Mouse (Mus musculus) left cerebral cortex, postnatal 36 days (tissue): Measurements from ENCODE around the gene Zfp64. TPM values are rescaled to one million over a fixed set of nuclear protein-coding genes. Genes with fewer than 3 reads are reported as not detected.

Source experiments
- DNase-seq, 2 experiments: peaks; one replicate each; pipeline ENCODE4 v3.0.0; 2021 to 2022; ENCODE audit warnings: low spot score in 2 of 2, mixed read lengths in 1 of 2
- intact Hi-C: fragments of 180-260 bp; cut with DNase I; formaldehyde crosslinking; loops from one replicate; pipeline ENCODE4 v1.15.1; 2025
- total RNA-seq, 2 experiments: library from RNA; stranded (reverse); gene quantifications; 2 replicates each; pipeline ENCODE4 v1.2.3; 2021

Gene Zfp64
- total RNA-seq = 10 to 100 TPM; 15.9 to 17.9 TPM

- peak; percentile 85 for DNase-seq
- intact Hi-C loops = no loop called here
These were observed at the start of gene Zfp64 for GRCm38 (mm10) chr2:168954835-168955716. TSS of gene Zfp64 (minus strand) at chr2:168955587.

- DNase-seq = no peak
- intact Hi-C loops = loop anchor here (5.0 to 10.0 kb wide), 2 partner anchors 852 to 1109 kb away; no protein-coding TSS in a partner anchor
These were observed 37.4 kb upstream of the Zfp64 start for GRCm38 (mm10) chr2:168992642-168993420.

- intact Hi-C loops = loop anchor here (5.0 to 10.0 kb wide), 2 partner anchors 854 to 1111 kb away; no protein-coding TSS in a partner anchor
- no peak for DNase-seq
These were observed 35.6 kb upstream of the Zfp64 start for GRCm38 (mm10) chr2:168990957-168991356.

GRCm38 (mm10) chr2:168990061-168990753 lies 34.8 kb upstream of the Zfp64 start:
- no peak for DNase-seq
- intact Hi-C loops = loop anchor here (5.0 to 10.0 kb wide), 2 partner anchors 855 to 1112 kb away; no protein-coding TSS in a partner anchor

GRCm38 (mm10) chr2:168988056-168988455 lies 32.7 kb upstream of the Zfp64 start:
- intact Hi-C loops = loop anchor here (10.0 kb wide), 1 partner anchor 1357 kb away; no protein-coding TSS in a partner anchor

GRCm38 (mm10) chr2:168987421-168987820 lies 32.0 kb upstream of the Zfp64 start:
- intact Hi-C loops = loop anchor here (10.0 kb wide), 1 partner anchor 1357 kb away; no protein-coding TSS in a partner anchor

More at GRCm38 (mm10) chr2:168988056-168988455, 32.7 kb upstream of the Zfp64 start:
- DNase-seq = no peak

GRCm38 (mm10) chr2:168981951-168982350 lies 26.6 kb upstream of the Zfp64 start:
- intact Hi-C loops = loop anchor here (10.0 kb wide), 1 partner anchor 1363 kb away; no protein-coding TSS in a partner anchor

More at GRCm38 (mm10) chr2:168987421-168987820, 32.0 kb upstream of the Zfp64 start:
- no peak for DNase-seq

GRCm38 (mm10) chr2:168981448-168981847 lies 26.1 kb upstream of the Zfp64 start:
- intact Hi-C loops = loop anchor here (10.0 kb wide), 1 partner anchor 1363 kb away; no protein-coding TSS in a partner anchor
- no peak for DNase-seq

More at GRCm38 (mm10) chr2:168981951-168982350, 26.6 kb upstream of the Zfp64 start:
- no peak for DNase-seq

- DNase-seq = peak; percentile 14 to 17
- intact Hi-C loops = loop anchor here (10.0 kb wide), 1 partner anchor 1364 kb away; no protein-coding TSS in a partner anchor
These were observed 25.5 kb upstream of the Zfp64 start for GRCm38 (mm10) chr2:168980859-168981258.

- intact Hi-C loops = loop anchor here (10.0 kb wide), 1 partner anchor 1365 kb away; no protein-coding TSS in a partner anchor
- no peak for DNase-seq
These were observed 24.4 kb upstream of the Zfp64 start for GRCm38 (mm10) chr2:168979742-168980141.

- no peak for DNase-seq
- intact Hi-C loops = no loop called here
These were observed 22.6 kb upstream of the Zfp64 start for GRCm38 (mm10) chr2:168978031-168978430.

- no peak for DNase-seq
- intact Hi-C loops = no loop called here
These were observed 14.7 kb upstream of the Zfp64 start for GRCm38 (mm10) chr2:168970131-168970530.

- intact Hi-C loops = no loop called here
- DNase-seq = no peak
These were observed 12.9 kb upstream of the Zfp64 start for GRCm38 (mm10) chr2:168968136-168968925.

- no peak for DNase-seq
- intact Hi-C loops = no loop called here
These were observed 11.1 kb upstream of the Zfp64 start for GRCm38 (mm10) chr2:168966525-168966924.

- intact Hi-C loops = no loop called here
- no peak for DNase-seq
These were observed 9.5 kb upstream of the Zfp64 start for GRCm38 (mm10) chr2:168964849-168965248.

- intact Hi-C loops = no loop called here
- DNase-seq = no peak
These were observed 6.6 kb upstream of the Zfp64 start for GRCm38 (mm10) chr2:168961729-168962666.

- intact Hi-C loops = no loop called here
- DNase-seq = no peak
These were observed 5.4 kb upstream of the Zfp64 start for GRCm38 (mm10) chr2:168960814-168961213.
